Mouse (Mus musculus): ENCODE data around the gene Map3k3. TPM values are rescaled to one million over a fixed set of nuclear protein-coding genes. Genes with fewer than 3 reads are reported as not detected.
"Not testable (repeated sequence)": the region's sequence is repeated elsewhere in the genome, so short reads cannot be mapped to it uniquely, and the experiment has no call there.

Gene Map3k3
- total and polyA plus RNA-seq, 3 experiments = 28.8 to 34.1 (median 32.3) TPM

DNA sequence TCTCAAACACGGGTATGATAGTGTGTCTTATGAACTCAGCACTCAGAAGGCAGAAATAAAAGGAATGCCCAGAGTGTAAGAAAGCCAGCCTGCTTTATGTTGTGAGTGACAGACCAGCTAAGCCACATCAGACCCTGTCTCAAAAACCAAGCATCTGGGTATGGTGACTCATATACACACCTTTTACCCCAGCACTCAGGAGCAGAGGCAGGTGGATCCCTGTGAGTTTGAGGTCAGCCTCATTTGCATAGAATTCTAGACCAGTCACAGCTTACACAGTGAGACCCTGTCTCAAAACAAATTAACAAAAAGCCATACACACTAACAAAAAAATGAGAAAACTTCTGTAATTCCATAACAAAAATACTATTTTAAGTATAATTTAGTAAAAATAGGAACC is 41.4 kb downstream of the Map3k3 start (continued):
- peak; percentile 58; the same call in 1 of the 2 replicates for TF ChIP-seq IRF4 (IDR thresholded peaks at IDR 0.05; ENCODE audit: low read depth, low read length)
- TF ChIP-seq ZNF384 (IDR thresholded peaks at IDR 0.05; ENCODE audit: low read depth, low read length) = no peak
- TF ChIP-seq SMC3 (IDR thresholded peaks at IDR 0.05; ENCODE audit: low read depth, low read length) = no peak
- TF ChIP-seq ELF1 (IDR thresholded peaks at IDR 0.05; ENCODE audit: low read depth, low read length) = no peak
- no peak for TF ChIP-seq UBTF (IDR thresholded peaks at IDR 0.05; ENCODE audit: low read depth, low read length)

DNA sequence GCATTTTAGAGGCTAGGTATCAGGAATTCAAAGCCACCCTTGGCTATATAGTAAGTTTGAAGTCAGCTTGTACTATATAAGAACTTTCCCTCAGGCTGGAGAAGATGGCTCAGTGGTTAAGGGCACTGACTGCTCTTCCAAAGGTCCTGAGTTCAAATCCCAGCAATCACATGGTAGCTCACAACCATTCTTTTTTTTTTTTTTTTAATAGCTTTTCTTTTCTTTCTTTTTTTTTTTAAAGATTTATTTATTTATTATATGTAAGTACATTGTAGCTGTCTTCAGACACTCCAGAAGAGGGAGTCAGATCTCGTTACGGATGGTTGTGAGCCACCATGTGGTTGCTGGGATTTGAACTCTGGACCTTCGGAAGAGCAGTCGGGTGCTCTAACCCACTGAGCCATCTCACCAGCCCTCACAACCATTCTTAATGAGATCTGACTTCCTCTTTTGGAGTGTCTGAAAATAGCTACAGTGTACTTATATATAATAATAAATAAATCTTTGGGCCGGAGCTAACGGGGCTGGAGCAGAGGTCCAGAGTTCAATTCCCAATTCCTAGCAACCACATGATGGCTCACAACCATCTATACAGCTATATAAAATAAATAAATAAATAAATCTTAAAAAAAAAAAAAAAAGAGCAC is 42.4 kb downstream of the Map3k3 start:
- dilution Hi-C loops (cut with MboI; ENCODE audit: extremely low pct_ligation_motif_present, extremely low pct_unique_long_range_greater_than_20kb, low sequenced_read_pairs); H3K9ac ChIP-seq (ENCODE audit: insufficient read depth, low read depth); H3K4me3 ChIP-seq (replicated peaks in 1 of 3; ENCODE audit: low read depth in 2 of 3, low read length in 2 of 3, poor library complexity in 1 of 3); in situ Hi-C loops (cut with MboI; ENCODE audit: low pct_ligation_motif_present, low pct_unique_long_range_greater_than_20kb, low sequenced_read_pairs); H3K4me2 ChIP-seq (ENCODE audit: insufficient read depth, low read depth, poor library complexity, severe bottlenecking); H3K27ac ChIP-seq (ENCODE audit: insufficient read depth, low read depth); H3K79me2 ChIP-seq (replicated peaks; ENCODE audit: control insufficient read depth, extremely low read depth, insufficient read depth, poor library complexity, severe bottlenecking); H3K27me3 ChIP-seq (replicated peaks); H3K9me3 ChIP-seq (replicated peaks; ENCODE audit: low read length); DNase-seq (ENCODE audit: extremely low read depth): not testable (repeated sequence)
- H3K36me3 ChIP-seq (replicated peaks in 1 of 2; ENCODE audit: control insufficient read depth in 1 of 2, insufficient read depth in 1 of 2, low read length in 1 of 2) = peaks cover 22 to 61% of the 10 kb centered on the region in 2 experiments
- H3K4me1 ChIP-seq (ENCODE audit: control insufficient read depth in 1 of 2, insufficient read depth in 2 of 2) = peaks cover 13 to 51% of the 10 kb centered on the region in 2 experiments

DNA sequence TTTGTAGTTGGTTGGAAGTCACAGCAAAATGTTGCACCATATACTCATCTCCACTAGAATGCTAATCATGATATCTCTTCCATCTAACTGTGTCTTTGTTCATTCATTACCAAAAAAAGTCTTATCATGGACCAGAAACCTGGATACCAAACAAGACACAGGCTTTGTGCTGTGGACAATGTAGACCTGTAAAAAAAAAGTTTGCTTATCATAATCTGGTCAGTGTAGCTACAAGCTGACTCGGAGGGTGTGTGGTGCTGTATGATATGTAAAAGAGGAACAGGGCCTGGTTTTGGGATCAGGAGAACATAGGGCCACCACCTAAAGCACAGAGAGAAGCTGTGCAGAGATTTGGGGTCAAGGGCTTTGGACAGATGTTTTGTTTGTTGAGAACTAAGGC is 45.1 kb downstream of the Map3k3 start:
- Histone ChIP-seq H3K9me3 (replicated peaks; ENCODE audit: low read length) (no peaks in the 10 kb centered on the region), H3K4me3 (replicated peaks in 1 of 3; ENCODE audit: low read depth in 2 of 3, low read length in 2 of 3, poor library complexity in 1 of 3) (no peak overlapping the region), H3K27ac (ENCODE audit: insufficient read depth, low read depth) (no peak overlapping the region), H3K9ac (ENCODE audit: insufficient read depth, low read depth) (no peak overlapping the region), H3K27me3 (replicated peaks) (no peaks in the 10 kb centered on the region), H3K36me3 (replicated peaks in 1 of 2; ENCODE audit: control insufficient read depth in 1 of 2, insufficient read depth in 1 of 2, low read length in 1 of 2) (peaks cover 13 to 49% of the 10 kb centered on the region in 2 experiments), H3K79me2 (replicated peaks; ENCODE audit: control insufficient read depth, extremely low read depth, insufficient read depth, poor library complexity, severe bottlenecking) (no peaks in the 10 kb centered on the region), H3K4me2 (ENCODE audit: insufficient read depth, low read depth, poor library complexity, severe bottlenecking) (no peak overlapping the region), H3K4me1 (ENCODE audit: control insufficient read depth in 1 of 2, insufficient read depth in 2 of 2) (peaks cover 9 to 48% of the 10 kb centered on the region in 2 experiments)
- TF ChIP-seq ZNF384 (IDR thresholded peaks at IDR 0.05; ENCODE audit: low read depth, low read length) (no peak), JUN (IDR thresholded peaks at IDR 0.05; ENCODE audit: insufficient read depth, low read depth, low read length) (no peak), MYC (IDR thresholded peaks at IDR 0.05; ENCODE audit: low read depth, low read length) (no peak), PAX5 (IDR thresholded peaks at IDR 0.05; ENCODE audit: low read length) (no peak), UBTF (IDR thresholded peaks at IDR 0.05; ENCODE audit: low read depth, low read length) (no peak), ZKSCAN1 (IDR thresholded peaks at IDR 0.05; ENCODE audit: borderline replicate concordance, low read depth, low read length) (no peak), TBP (conservative IDR thresholded peaks at IDR 0.05; ENCODE audit: low read depth, low read length) (no peak), TCF12 (IDR thresholded peaks at IDR 0.05; ENCODE audit: low read depth, low read length) (no peak), MAZ (IDR thresholded peaks at IDR 0.05; ENCODE audit: low read depth, low read length) (no peak), RCOR1 (conservative IDR thresholded peaks at IDR 0.05; ENCODE audit: low read depth, low read length) (no peak), MEF2A (IDR thresholded peaks at IDR 0.05; ENCODE audit: borderline replicate concordance, low read depth, low read length) (no peak), CTCF (conservative IDR thresholded peaks at IDR 0.05 in 1 of 2, IDR thresholded peaks at IDR 0.05 in 1 of 2; ENCODE audit: low read depth in 2 of 2, low read length in 2 of 2) (no peak), HCFC1 (IDR thresholded peaks at IDR 0.05; ENCODE audit: low read depth, low read length) (no peak), NRF1 (IDR thresholded peaks at IDR 0.05; ENCODE audit: low read depth, low read length) (no peak), CHD1 (IDR thresholded peaks at IDR 0.05; ENCODE audit: low read depth, low read length) (no peak)
- in situ Hi-C loops (cut with MboI; ENCODE audit: low pct_ligation_motif_present, low pct_unique_long_range_greater_than_20kb, low sequenced_read_pairs) (no loop called here), dilution Hi-C loops (cut with MboI; ENCODE audit: extremely low pct_ligation_motif_present, extremely low pct_unique_long_range_greater_than_20kb, low sequenced_read_pairs) (no loop called here)
- no peak for DNase-seq (ENCODE audit: extremely low read depth)
